ENCODE assay signal across 20 mouse cellular contexts in genomic region chr3:138773871-138774606, GRCm38 (mm10). TPM values are rescaled to one million over a fixed set of nuclear protein-coding genes. Genes with fewer than 3 reads are reported as not detected.
DNase-seq lines count a peak whose midpoint lies in the region; ATAC-seq lines count a peak whose summit lies in the region.
"Had no signal": no experiment of that assay in that cellular context is flagged by ENCODE, and none has a peak within 500 bp of the region (broad histone marks: within the 10 kb centered on the region; RNA-seq: fewer than 3 reads in every experiment).

No protein-coding gene starts in this region.

- H3K4me3 ChIP-seq in kidney, embryonic 16.5 days (ENCODE audit: low read length): no peak overlapping the region
- no peak overlapping the region for H3K4me3 ChIP-seq in intestine, embryonic 15.5 days (replicated peaks)
- no peak overlapping the region for H3K4me3 ChIP-seq in stomach, embryonic 16.5 days (replicated peaks; ENCODE audit: low read length)
- H3K4me3 ChIP-seq: forebrain, embryonic 10.5 days; myocyte had no signal

- no peaks in the 10 kb centered on the region for H3K36me3 ChIP-seq in kidney, embryonic 16.5 days (ENCODE audit: insufficient read depth, low read length)
- H3K36me3 ChIP-seq in intestine, embryonic 15.5 days: no peaks in the 10 kb centered on the region
- H3K36me3 ChIP-seq in stomach, embryonic 16.5 days (ENCODE audit: control insufficient read depth, insufficient read depth, low read length): no peaks in the 10 kb centered on the region
- H3K36me3 ChIP-seq: forebrain, embryonic 10.5 days had no signal

- 62% methylated on average over 9 of the region's 9 CpGs for WGBS in kidney, embryonic 16.5 days
- WGBS in intestine, embryonic 15.5 days: 42% methylated on average over 9 of the region's 9 CpGs
- WGBS in stomach, embryonic 16.5 days: 41% methylated on average over 9 of the region's 9 CpGs

- H3K27me3 ChIP-seq in kidney, embryonic 16.5 days (ENCODE audit: insufficient read depth, low read length): no peaks in the 10 kb centered on the region
- H3K27me3 ChIP-seq in intestine, embryonic 15.5 days (replicated peaks): no peaks in the 10 kb centered on the region
- no peaks in the 10 kb centered on the region for H3K27me3 ChIP-seq in stomach, embryonic 16.5 days (ENCODE audit: control insufficient read depth, insufficient read depth, low read length)
- H3K27me3 ChIP-seq: Patski had no signal

- H3K4me2 ChIP-seq in kidney, embryonic 16.5 days (replicated peaks; ENCODE audit: low read depth, low read length): no peak overlapping the region
- no peak overlapping the region for H3K4me2 ChIP-seq in intestine, embryonic 15.5 days (replicated peaks)
- H3K4me2 ChIP-seq in stomach, embryonic 16.5 days (ENCODE audit: low read depth, low read length): no peak overlapping the region; the same call in 1 of the 2 replicates
- H3K4me2 ChIP-seq: heart, embryonic 11.5 days; midbrain, embryonic 11.5 days had no signal

- peak; percentile 78 for DNase-seq in cerebellum, adult 9-10 months
- no peak for DNase-seq in cerebellum, postnatal 25 days
- peak; percentile 63 for DNase-seq in kidney, adult 9 months
- DNase-seq in heart, postnatal 25 days (ENCODE audit: low spot score): no peak
- DNase-seq in right cerebral cortex, adult 18-20 months: no peak
- DNase-seq: cerebellum, adult 18-20 months; embryo, embryonic 11 days; gastrocnemius, postnatal 36 days; heart, postnatal 4 days; lung, adult 18-20 months; lung, postnatal 4 days; right cerebral cortex, postnatal 25 days had no signal

- ATAC-seq in kidney, embryonic 16.5 days (ENCODE audit: low FRiP score, low TSS enrichment): no peak
- no peak for ATAC-seq in intestine, embryonic 15.5 days
- ATAC-seq in stomach, embryonic 16.5 days (ENCODE audit: insufficient read depth, low FRiP score): no peak
- ATAC-seq: Patski had no signal

- H3K9ac ChIP-seq in kidney, embryonic 16.5 days (replicated peaks; ENCODE audit: low read length): no peak overlapping the region
- no peak overlapping the region for H3K9ac ChIP-seq in intestine, embryonic 15.5 days
- no peak overlapping the region for H3K9ac ChIP-seq in stomach, embryonic 16.5 days (ENCODE audit: low read length)

- intact Hi-C loops in heart, postnatal 25 days (cut with DNase I): no loop called here

- H3K9me3 ChIP-seq in kidney, embryonic 16.5 days (ENCODE audit: low read length): no peaks in the 10 kb centered on the region
- H3K9me3 ChIP-seq in intestine, embryonic 15.5 days: no peaks in the 10 kb centered on the region
- no peaks in the 10 kb centered on the region for H3K9me3 ChIP-seq in stomach, embryonic 16.5 days (replicated peaks; ENCODE audit: control insufficient read depth, low read length)
- H3K9me3 ChIP-seq: forebrain, embryonic 10.5 days had no signal

- H3K27ac ChIP-seq in kidney, embryonic 16.5 days (ENCODE audit: low read length): no peak overlapping the region
- 0 out of 2 replicates have a peak overlapping the region, but pooled peaks have one; percentile 32 for H3K27ac ChIP-seq in intestine, embryonic 15.5 days
- H3K27ac ChIP-seq in stomach, embryonic 16.5 days (ENCODE audit: low read length): peak overlapping the region; percentile 88
- H3K27ac ChIP-seq: forebrain, embryonic 10.5 days had no signal

- H3K4me1 ChIP-seq in kidney, embryonic 16.5 days (ENCODE audit: insufficient read depth, low read length): peaks cover 24% of the 10 kb centered on the region
- H3K4me1 ChIP-seq in intestine, embryonic 15.5 days (replicated peaks): peaks cover 3% of the 10 kb centered on the region; the same call in 1 of the 2 replicates
- peaks cover 29% of the 10 kb centered on the region for H3K4me1 ChIP-seq in stomach, embryonic 16.5 days (ENCODE audit: control insufficient read depth, insufficient read depth, low read length)

RNA-seq across cellular contexts. Expression of gene Tspan5, which starts 32.0 kb away (rescaled TPM):
- 22.8 and 24.1 TPM in 2 replicates for polyA plus RNA-seq in kidney, embryonic 16.5 days (2015; fragmentation: Nextera tagmentation; extraction: Ambion mirVana)
- 17.8 and 18.4 TPM in 2 replicates for polyA plus RNA-seq in intestine, embryonic 15.5 days (2015; fragmentation: Nextera tagmentation; extraction: Ambion mirVana)
- polyA plus RNA-seq in stomach, embryonic 16.5 days (2015; fragmentation: Nextera tagmentation; extraction: Ambion mirVana): 31.1 and 33.7 TPM in 2 replicates
- 1 to 10 TPM; 7.2 to 8.6 TPM for total RNA-seq in heart, postnatal 25 days (2021)

Comparison
In these comparisons a context has a peak if more than half of its experiments do, and no peak if none do; other contexts are left out.
1. DNase-seq: peak in cerebellum, adult 9-10 months (single experiment) and kidney, adult 9 months (single experiment); none in cerebellum, postnatal 25 days (0 of 2), heart, postnatal 25 days (single experiment) and right cerebral cortex, adult 18-20 months (single experiment).